Mouse (Mus musculus) limb, embryonic 14.5 days (tissue): Measurements from ENCODE around the gene Mgat3. TPM values are rescaled to one million over a fixed set of nuclear protein-coding genes. Genes with fewer than 3 reads are reported as not detected.

Source experiments
- ATAC-seq: fragments of 200-750 bp; cut with Nextera tagmentation; 2 replicates; pipeline ENCODE4 v1.8.0; 2017; ENCODE audit warnings: low read depth, moderate number of reproducible peaks, moderate TSS enrichment; ENCODE audit not compliant: low FRiP score
- DNase-seq: peaks from one replicate; pipeline ENCODE4 v3.0.0-alpha.2; 2015; ENCODE audit warnings: low spot score
- H3K27ac ChIP-seq: fragments of 300-500 bp; sonication (generic); replicated peaks from 2 replicates; pipeline ENCODE4 v1.5.1; 2014; ENCODE audit warnings: low read depth, mild to moderate bottlenecking, low read length, moderate library complexity, mixed read lengths
- H3K27me3 ChIP-seq: fragments of 300-500 bp; sonication (generic); 2 replicates; pipeline ENCODE4 v1.6.1; 2014; ENCODE audit warnings: low read length, mixed read lengths; ENCODE audit not compliant: control insufficient read depth, insufficient read depth
- H3K36me3 ChIP-seq: fragments of 300-500 bp; sonication (generic); 2 replicates; pipeline ENCODE4 v1.6.1; 2014; ENCODE audit warnings: mild to moderate bottlenecking, low read length, moderate library complexity, mixed read lengths; ENCODE audit not compliant: control insufficient read depth, insufficient read depth
- H3K4me1 ChIP-seq: fragments of 300-500 bp; sonication (generic); 2 replicates; pipeline ENCODE4 v1.6.1; 2014; ENCODE audit warnings: antibody characterized with exemption, low read length, mixed read lengths; ENCODE audit not compliant: control insufficient read depth, insufficient read depth
- H3K4me2 ChIP-seq: fragments of 300-500 bp; sonication (generic); replicated peaks from 2 replicates; pipeline ENCODE4 v1.6.1; 2014; ENCODE audit warnings: low read depth, mild to moderate bottlenecking, low read length, moderate library complexity; ENCODE audit not compliant: severe bottlenecking
- H3K4me3 ChIP-seq: fragments of 300-500 bp; sonication (generic); replicated peaks from 2 replicates; pipeline ENCODE4 v1.5.1; 2014; ENCODE audit warnings: low read length
- H3K9ac ChIP-seq: fragments of 300-500 bp; sonication (generic); 2 replicates; pipeline ENCODE4 v1.6.1; 2014; ENCODE audit warnings: mild to moderate bottlenecking, low read depth, low read length, moderate library complexity; ENCODE audit not compliant: severe bottlenecking
- H3K9me3 ChIP-seq: fragments of 300-500 bp; sonication (generic); 2 replicates; pipeline ENCODE4 v1.6.1; 2016; ENCODE audit warnings: low read length; ENCODE audit not compliant: control insufficient read depth
- POLR2A ChIP-seq: fragments of 200-500 bp; IDR thresholded peaks from 2 replicates; pipeline ENCODE4 v1.8.0; 2012; ENCODE audit warnings: inconsistent platforms, mild to moderate bottlenecking, moderate library complexity, borderline replicate concordance; ENCODE audit not compliant: insufficient read depth, insufficient read length; ENCODE audit errors: extremely low read depth
- WGBS: fragments of 180-500 bp; shearing (Covaris S2); extraction: QIAGEN DNeasy Blood & Tissue Kit; methylation state at CpG from one replicate; pipeline ENCODE4 v1.1.7; 2014; 5-methylcytosine and 5-hydroxymethylcytosine counted together
- polyA plus RNA-seq, 2 experiments: library from polyadenylated mRNA; depleted of rRNA in 1 of 2; stranded (reverse) in 1 of 2; unstranded in 1 of 2; fragments of >200 nt; fragmentation: Nextera tagmentation in 1 of 2; extraction: Ambion mirVana in 1 of 2; gene quantifications; 2 replicates each; pipeline versions ENCODE4 v1.2.1 to v1.2.3; 2012 to 2014

The Mgat3 gene
- polyA plus RNA-seq, 2 experiments = 6.7 to 18.1 TPM

- TF ChIP-seq POLR2A = peak; percentile 100
- Histone ChIP-seq H3K9ac (peak within 1 kb of the TSS; percentile 99), H3K27me3 (no peaks in the 10 kb centered on the region), H3K4me3 (peak within 1 kb of the TSS; percentile 97), H3K4me1 (peaks cover 30% of the 10 kb centered on the region), H3K27ac (peak within 1 kb of the TSS; percentile 96), H3K36me3 (peaks cover 61% of the 10 kb centered on the region), H3K9me3 (no peaks in the 10 kb centered on the region), H3K4me2 (peak within 1 kb of the TSS; percentile 91)
- ATAC-seq (peak; percentile 92), DNase-seq (peak; percentile 99)
- WGBS = under 1% methylated on average over 58 of the region's 62 CpGs
Measured at GRCm38 (mm10) chr15:80254847-80255645, 81.5 kb downstream of the Mgat3 start, which contains the start of gene Atf4. Gene Atf4, plus strand, starts transcription at chr15:80255184.

- Histone ChIP-seq H3K4me2 (peak overlapping the region; percentile 91), H3K4me1 (peaks cover 30% of the 10 kb centered on the region), H3K9ac (peak overlapping the region; percentile 99), H3K4me3 (peak overlapping the region; percentile 97), H3K27me3 (no peaks in the 10 kb centered on the region), H3K36me3 (peaks cover 58% of the 10 kb centered on the region), H3K27ac (peak overlapping the region; percentile 96), H3K9me3 (no peaks in the 10 kb centered on the region)
- no peak for TF ChIP-seq POLR2A
- ATAC-seq (peak; percentile 27), DNase-seq (peak; percentile 84)
- 5% methylated on average over 37 of the region's 51 CpGs for WGBS
Measured at GRCm38 (mm10) chr15:80255646-80256121, 82.2 kb downstream of the Mgat3 start.

GRCm38 (mm10) chr15:80256242-80256641 is 82.7 kb downstream of the Mgat3 start:
- H3K27ac ChIP-seq = peak overlapping the region; percentile 96
- no peak for TF ChIP-seq POLR2A
- H3K4me3 ChIP-seq = peak overlapping the region; percentile 97
- H3K9ac ChIP-seq = peak overlapping the region; percentile 99
- peaks cover 52% of the 10 kb centered on the region for H3K36me3 ChIP-seq
- H3K4me1 ChIP-seq = peaks cover 30% of the 10 kb centered on the region
- no peaks in the 10 kb centered on the region for H3K27me3 ChIP-seq
- 11% methylated on average over 16 of the region's 16 CpGs for WGBS
- ATAC-seq (no peak), DNase-seq (no peak)
- peak overlapping the region; percentile 91 for H3K4me2 ChIP-seq
- no peaks in the 10 kb centered on the region for H3K9me3 ChIP-seq

- Histone ChIP-seq H3K9ac (peak overlapping the region; percentile 99), H3K9me3 (no peaks in the 10 kb centered on the region), H3K27me3 (no peaks in the 10 kb centered on the region), H3K4me1 (peaks cover 30% of the 10 kb centered on the region), H3K4me2 (peak overlapping the region; percentile 91), H3K4me3 (peak overlapping the region; percentile 97), H3K27ac (peak overlapping the region; percentile 96), H3K36me3 (peaks cover 45% of the 10 kb centered on the region)
- ATAC-seq (no peak), DNase-seq (no peak)
- 61% methylated on average over 12 of the region's 12 CpGs for WGBS
- TF ChIP-seq POLR2A = no peak
Measured at GRCm38 (mm10) chr15:80256656-80257601, 83.4 kb downstream of the Mgat3 start.
